ENCODE assay signal across 8 mouse cellular contexts in the genomic region with DNA sequence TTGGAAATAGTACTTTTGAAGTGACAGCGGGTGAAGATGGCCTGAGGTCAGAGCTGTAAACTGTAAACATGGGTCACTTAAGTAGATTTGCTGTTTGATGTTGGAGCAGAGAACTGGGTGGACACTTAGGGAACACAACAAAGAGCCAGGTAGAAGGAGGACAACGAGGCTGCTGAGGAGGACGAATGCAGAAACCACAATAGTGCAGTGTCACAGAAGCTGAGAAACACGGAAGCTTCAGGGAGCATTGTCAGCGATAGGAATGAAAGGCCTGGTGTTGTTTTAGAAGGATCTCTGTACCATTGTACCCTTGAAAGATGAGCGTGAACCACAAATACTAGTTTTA. TPM values are rescaled to one million over a fixed set of nuclear protein-coding genes. Genes with fewer than 3 reads are reported as not detected.
DNase-seq lines count a peak whose midpoint lies in the region; ATAC-seq and TF ChIP-seq lines count a peak whose summit lies in the region.

No protein-coding gene starts in this region.

- WGBS in forebrain, embryonic 14.5 days: 36% methylated on average over 6 of the region's 6 CpGs
- WGBS in liver, embryonic 14.5 days (ENCODE audit: insufficient replicate concordance): 4% methylated on average over 6 of the region's 6 CpGs

- H3K27me3 ChIP-seq in CH12.LX (replicated peaks): no peaks in the 10 kb centered on the region
- no peaks in the 10 kb centered on the region for H3K27me3 ChIP-seq in forebrain, embryonic 14.5 days (replicated peaks; ENCODE audit: control insufficient read depth, insufficient read depth, low read length)
- H3K27me3 ChIP-seq in liver, embryonic 14.5 days (ENCODE audit: control insufficient read depth, insufficient read depth, low read length): no peaks in the 10 kb centered on the region

- in situ Hi-C loops in CH12.LX (cut with MboI; ENCODE audit: low pct_ligation_motif_present, low pct_unique_long_range_greater_than_20kb, low sequenced_read_pairs): no loop called here

- H3K79me2 ChIP-seq in CH12.LX (replicated peaks; ENCODE audit: control insufficient read depth, extremely low read depth, insufficient read depth, poor library complexity, severe bottlenecking): peaks cover 48% of the 10 kb centered on the region

- peak overlapping the region; percentile 82 for H3K4me2 ChIP-seq in CH12.LX (ENCODE audit: insufficient read depth, low read depth, poor library complexity, severe bottlenecking)
- peak overlapping the region; percentile 88 for H3K4me2 ChIP-seq in forebrain, embryonic 14.5 days (ENCODE audit: low read length)
- H3K4me2 ChIP-seq in liver, embryonic 14.5 days (ENCODE audit: low read depth): peak overlapping the region; percentile 96

- no peak for DNase-seq in gastrocnemius, adult 2 months
- no peak for DNase-seq in gastrocnemius, adult 18-20 months (ENCODE audit: low spot score)
- DNase-seq in CH12.LX (ENCODE audit: extremely low read depth): no peak
- DNase-seq in forebrain, embryonic 14.5 days (ENCODE audit: low spot score): no peak
- no peak for DNase-seq in liver, embryonic 14.5 days (ENCODE audit: low read depth in 3 of 3, low spot score in 3 of 3)
- DNase-seq in thymus, postnatal 0 days (ENCODE audit: low spot score): peak; percentile 44
- no peak for DNase-seq in urinary bladder, postnatal 14 days (ENCODE audit: low spot score)
- no peak for DNase-seq in left cerebral cortex, postnatal 4 days

- H3K4me1 ChIP-seq in CH12.LX (ENCODE audit: control insufficient read depth in 1 of 2, insufficient read depth in 2 of 2): peaks cover 4 to 46% of the 10 kb centered on the region in 2 experiments; a peak in 3 of 4 replicates
- peaks cover 15% of the 10 kb centered on the region for H3K4me1 ChIP-seq in forebrain, embryonic 14.5 days (ENCODE audit: control insufficient read depth, insufficient read depth, low read length)
- peaks cover 6 to 13% of the 10 kb centered on the region in 2 experiments for H3K4me1 ChIP-seq in liver, embryonic 14.5 days (replicated peaks; ENCODE audit: control insufficient read depth in 2 of 2, insufficient read depth in 2 of 2, low read length in 1 of 2)

- intact Hi-C loops in gastrocnemius, adult 2 months (cut with DNase I): loop anchor here (5.0 kb wide), 1 partner anchor 57 kb away; a partner anchor contains a TSS
- intact Hi-C loops in left cerebral cortex, postnatal 4 days (cut with DNase I): no loop called here

- no peaks in the 10 kb centered on the region for H3K9me3 ChIP-seq in CH12.LX (replicated peaks; ENCODE audit: low read length)
- H3K9me3 ChIP-seq in forebrain, embryonic 14.5 days (replicated peaks; ENCODE audit: control insufficient read depth, low read length): no peaks in the 10 kb centered on the region
- H3K9me3 ChIP-seq in liver, embryonic 14.5 days (ENCODE audit: control insufficient read depth, low read length): no peaks in the 10 kb centered on the region

- no peak for TF ChIP-seq POLR2A in CH12.LX (IDR thresholded peaks at IDR 0.05; ENCODE audit: low read depth, low read length)

- no peak for TF ChIP-seq RAD21 in CH12.LX (IDR thresholded peaks at IDR 0.05; ENCODE audit: low read depth, low read length)

- peak overlapping the region; percentile 81 for H3K9ac ChIP-seq in CH12.LX (ENCODE audit: insufficient read depth, low read depth)
- peak overlapping the region; percentile 77 for H3K9ac ChIP-seq in forebrain, embryonic 14.5 days (ENCODE audit: low read length)
- peak overlapping the region; percentile 89 for H3K9ac ChIP-seq in liver, embryonic 14.5 days (replicated peaks)

- peak overlapping the region; percentile 97 for H3K27ac ChIP-seq in gastrocnemius, adult 2 months
- H3K27ac ChIP-seq in CH12.LX (ENCODE audit: insufficient read depth, low read depth): peak overlapping the region; percentile 91
- H3K27ac ChIP-seq in forebrain, embryonic 14.5 days (ENCODE audit: low read depth, low read length): no peak overlapping the region; the same call in 1 of the 2 replicates
- peak overlapping the region; percentile 92 for H3K27ac ChIP-seq in liver, embryonic 14.5 days

- no peak for ATAC-seq in forebrain, embryonic 14.5 days
- ATAC-seq in liver, embryonic 14.5 days (ENCODE audit: insufficient read depth): no peak

- no peak; the same call in 1 of the 2 replicates for TF ChIP-seq EP300 in CH12.LX (IDR thresholded peaks at IDR 0.05; ENCODE audit: low read length)
- TF ChIP-seq EP300 in liver, embryonic 14.5 days (IDR thresholded peaks at IDR 0.05; ENCODE audit: low read depth): no peak

- no peak for TF ChIP-seq CTCF in gastrocnemius, adult 2 months (IDR thresholded peaks at IDR 0.05)
- no peak for TF ChIP-seq CTCF in CH12.LX (conservative IDR thresholded peaks at IDR 0.05 in 1 of 2, IDR thresholded peaks at IDR 0.05 in 1 of 2; ENCODE audit: low read depth in 2 of 2, low read length in 2 of 2)
- TF ChIP-seq CTCF in liver, embryonic 14.5 days (IDR thresholded peaks at IDR 0.05; ENCODE audit: low read depth): no peak

- H3K36me3 ChIP-seq in CH12.LX (replicated peaks in 1 of 2; ENCODE audit: control insufficient read depth in 1 of 2, insufficient read depth in 1 of 2, low read length in 1 of 2): peaks cover 3 to 27% of the 10 kb centered on the region in 2 experiments
- peaks cover 7% of the 10 kb centered on the region; the same call in 1 of the 2 replicates for H3K36me3 ChIP-seq in forebrain, embryonic 14.5 days (ENCODE audit: control insufficient read depth, insufficient read depth, low read length)
- peaks cover 3% of the 10 kb centered on the region; the same call in 1 of the 2 replicates for H3K36me3 ChIP-seq in liver, embryonic 14.5 days (replicated peaks; ENCODE audit: control insufficient read depth, insufficient read depth, low read depth)

- H3K4me3 ChIP-seq in gastrocnemius, adult 2 months: peak overlapping the region; percentile 94
- peak overlapping the region; percentile 68 to 79 (median 77) for H3K4me3 ChIP-seq in CH12.LX (replicated peaks in 1 of 3; ENCODE audit: low read depth in 2 of 3, low read length in 2 of 3, poor library complexity in 1 of 3)
- H3K4me3 ChIP-seq in forebrain, embryonic 14.5 days (ENCODE audit: low read depth, low read length): peak overlapping the region; percentile 79
- H3K4me3 ChIP-seq in liver, embryonic 14.5 days (ENCODE audit: insufficient read depth in 1 of 2, low read depth in 2 of 2, low read length in 2 of 2): peak overlapping the region; percentile 78 to 83

- dilution Hi-C loops in CH12.LX (cut with MboI; ENCODE audit: extremely low pct_ligation_motif_present, extremely low pct_unique_long_range_greater_than_20kb, low sequenced_read_pairs): no loop called here

TF ChIP-seq in CH12.LX, 34 proteins besides CTCF, POLR2A, EP300 and RAD21:
- TF ChIP-seq TBP (conservative IDR thresholded peaks at IDR 0.05; ENCODE audit: low read depth, low read length) (0 out of 2 replicates have a peak, but pooled peaks have one; percentile 28), MAZ (IDR thresholded peaks at IDR 0.05; ENCODE audit: low read depth, low read length) (no peak), ZKSCAN1 (IDR thresholded peaks at IDR 0.05; ENCODE audit: borderline replicate concordance, low read depth, low read length) (no peak)

RNA-seq across cellular contexts. Expression of a gene that starts 1.1 kb away (rescaled TPM):
- total RNA-seq in gastrocnemius, adult 2 months (2021): 10 to 100 TPM; 25.8 to 31.2 TPM
- 10 to 100 TPM; 25.1 to 31.5 TPM for total RNA-seq in gastrocnemius, adult 18-20 months (2021)
- total RNA-seq in CH12.LX (2012; rRNA removed) (45.8 and 46.9 TPM in 2 replicates), CH12.LX (2014; rRNA removed) (26.4 and 28.4 TPM in 2 replicates)
- 57.6 and 61.1 TPM in 2 replicates for polyA plus RNA-seq in CH12.LX (2012; ENCODE audit: insufficient read length, low read depth)
- polyA plus RNA-seq in forebrain, embryonic 14.5 days (2014; fragmentation: Nextera tagmentation; extraction: Ambion mirVana): 73.4 and 79.5 TPM in 2 replicates
- 6.3 and 6.8 TPM in 2 replicates for polyA plus RNA-seq in liver, embryonic 14.5 days (2012; rRNA removed)
- 21.0 and 21.1 TPM in 2 replicates for polyA plus RNA-seq in liver, embryonic 14.5 days (2014; fragmentation: Nextera tagmentation; extraction: Ambion mirVana)
- polyA plus RNA-seq in thymus, postnatal 0 days (2015; fragmentation: Nextera tagmentation; extraction: Ambion mirVana): 57.2 and 58.9 TPM in 2 replicates
- 10 to 100 TPM; 70.8 to 78.0 TPM for total RNA-seq in left cerebral cortex, postnatal 4 days (2021)

RNA-seq across cellular contexts. Expression of a gene that starts 58.0 kb away (rescaled TPM):
- total RNA-seq in gastrocnemius, adult 2 months (2021): 10 to 100 TPM; 43.0 to 52.8 TPM
- 10 to 100 TPM; 35.9 to 40.6 TPM for total RNA-seq in gastrocnemius, adult 18-20 months (2021)
- total RNA-seq in CH12.LX (2012; rRNA removed) (58.6 and 75.0 TPM in 2 replicates), CH12.LX (2014; rRNA removed) (97.5 and 103 TPM in 2 replicates)
- polyA plus RNA-seq in CH12.LX (2012; ENCODE audit: insufficient read length, low read depth): 227 and 245 TPM in 2 replicates
- polyA plus RNA-seq in forebrain, embryonic 14.5 days (2014; fragmentation: Nextera tagmentation; extraction: Ambion mirVana): 164 and 176 TPM in 2 replicates
- 26.4 and 41.9 TPM in 2 replicates for polyA plus RNA-seq in liver, embryonic 14.5 days (2012; rRNA removed)
- 74.4 and 80.7 TPM in 2 replicates for polyA plus RNA-seq in liver, embryonic 14.5 days (2014; fragmentation: Nextera tagmentation; extraction: Ambion mirVana)
- polyA plus RNA-seq in thymus, postnatal 0 days (2015; fragmentation: Nextera tagmentation; extraction: Ambion mirVana): 200 and 229 TPM in 2 replicates
- 100 to 1,000 TPM; 159 to 163 TPM for total RNA-seq in left cerebral cortex, postnatal 4 days (2021)
